Mouse (Mus musculus): ENCODE measurements around the gene Anks1b. TPM values are rescaled to one million over a fixed set of nuclear protein-coding genes. Genes with fewer than 3 reads are reported as not detected.

Gene Anks1b
- polyA plus RNA-seq, 1 experiment from 2014 or later, result 13.0 TPM

- ATAC-seq (ENCODE audit: low FRiP score), result peak; percentile 51
- WGBS, result 100% methylated on average over 1 of the region's 1 CpGs
Observed at GRCm38 (mm10) chr10:90356258-90356657, 482.9 kb downstream of the Anks1b start.

GRCm38 (mm10) chr10:90357169-90357907, 484.0 kb downstream of the Anks1b start:
- ATAC-seq (ENCODE audit: low FRiP score), result no peak
- no peaks in the 10 kb centered on the region for H3K36me3 ChIP-seq (ENCODE audit: control insufficient read depth, insufficient read depth, low read length)
- no peaks in the 10 kb centered on the region for H3K4me1 ChIP-seq (replicated peaks; ENCODE audit: control insufficient read depth, insufficient read depth, low read length)
- WGBS, result 82% methylated on average over 1 of the region's 1 CpGs
- H3K9me3 ChIP-seq (ENCODE audit: control insufficient read depth, low read length), result no peaks in the 10 kb centered on the region
- H3K4me3 ChIP-seq (ENCODE audit: low read depth, low read length), result no peak overlapping the region
- H3K27ac ChIP-seq (ENCODE audit: low read depth, low read length), result no peak overlapping the region
- H3K27me3 ChIP-seq (ENCODE audit: control insufficient read depth, insufficient read depth, low read length), result no peaks in the 10 kb centered on the region
- no peak overlapping the region for H3K4me2 ChIP-seq (replicated peaks; ENCODE audit: low read depth, low read length)
- no peak overlapping the region for H3K9ac ChIP-seq (ENCODE audit: low read depth, low read length)
- DNase-seq (ENCODE audit: low spot score), result no peak

More at GRCm38 (mm10) chr10:90356258-90356657, 482.9 kb downstream of the Anks1b start:
- 0 out of 2 replicates have a peak overlapping the region, but pooled peaks have one; percentile 30 for H3K27ac ChIP-seq (ENCODE audit: low read depth, low read length)
- H3K4me1 ChIP-seq (replicated peaks; ENCODE audit: control insufficient read depth, insufficient read depth, low read length), result no peaks in the 10 kb centered on the region
- no peak for DNase-seq (ENCODE audit: low spot score)
- no peak overlapping the region for H3K4me2 ChIP-seq (replicated peaks; ENCODE audit: low read depth, low read length)
- H3K9me3 ChIP-seq (ENCODE audit: control insufficient read depth, low read length), result no peaks in the 10 kb centered on the region
- no peaks in the 10 kb centered on the region for H3K36me3 ChIP-seq (ENCODE audit: control insufficient read depth, insufficient read depth, low read length)
- H3K4me3 ChIP-seq (ENCODE audit: low read depth, low read length), result no peak overlapping the region
- no peak overlapping the region for H3K9ac ChIP-seq (ENCODE audit: low read depth, low read length)
- no peaks in the 10 kb centered on the region for H3K27me3 ChIP-seq (ENCODE audit: control insufficient read depth, insufficient read depth, low read length)

GRCm38 (mm10) chr10:90369015-90369414, 495.7 kb downstream of the Anks1b start:
- DNase-seq (ENCODE audit: low spot score) (no peak), ATAC-seq (ENCODE audit: low FRiP score) (no peak)
- 92% methylated on average over 7 of the region's 7 CpGs for WGBS
- Histone ChIP-seq H3K36me3 (ENCODE audit: control insufficient read depth, insufficient read depth, low read length) (no peaks in the 10 kb centered on the region), H3K27ac (ENCODE audit: low read depth, low read length) (no peak overlapping the region), H3K4me1 (replicated peaks; ENCODE audit: control insufficient read depth, insufficient read depth, low read length) (no peaks in the 10 kb centered on the region), H3K4me3 (ENCODE audit: low read depth, low read length) (no peak overlapping the region), H3K4me2 (replicated peaks; ENCODE audit: low read depth, low read length) (no peak overlapping the region), H3K9me3 (ENCODE audit: control insufficient read depth, low read length) (no peaks in the 10 kb centered on the region), H3K9ac (ENCODE audit: low read depth, low read length) (no peak overlapping the region), H3K27me3 (ENCODE audit: control insufficient read depth, insufficient read depth, low read length) (no peaks in the 10 kb centered on the region)

- DNase-seq (ENCODE audit: low spot score), result no peak
- no peaks in the 10 kb centered on the region for H3K36me3 ChIP-seq (ENCODE audit: control insufficient read depth, insufficient read depth, low read length)
- H3K4me3 ChIP-seq (ENCODE audit: low read depth, low read length), result no peak overlapping the region
- H3K27me3 ChIP-seq (ENCODE audit: control insufficient read depth, insufficient read depth, low read length), result no peaks in the 10 kb centered on the region
- no peak for ATAC-seq (ENCODE audit: low FRiP score)
- 83% methylated on average over 3 of the region's 3 CpGs for WGBS
- H3K9ac ChIP-seq (ENCODE audit: low read depth, low read length), result no peak overlapping the region
- H3K4me1 ChIP-seq (replicated peaks; ENCODE audit: control insufficient read depth, insufficient read depth, low read length), result no peaks in the 10 kb centered on the region
- no peak overlapping the region for H3K4me2 ChIP-seq (replicated peaks; ENCODE audit: low read depth, low read length)
- no peak overlapping the region for H3K27ac ChIP-seq (ENCODE audit: low read depth, low read length)
- no peaks in the 10 kb centered on the region for H3K9me3 ChIP-seq (ENCODE audit: control insufficient read depth, low read length)
Observed at GRCm38 (mm10) chr10:90370751-90371150, 497.4 kb downstream of the Anks1b start.

GRCm38 (mm10) chr10:90373469-90373868, 500.2 kb downstream of the Anks1b start:
- peak; percentile 40 for DNase-seq (ENCODE audit: low spot score)
- no peak overlapping the region for H3K9ac ChIP-seq (ENCODE audit: low read depth, low read length)
- H3K9me3 ChIP-seq (ENCODE audit: control insufficient read depth, low read length), result no peaks in the 10 kb centered on the region
- no peak overlapping the region for H3K4me2 ChIP-seq (replicated peaks; ENCODE audit: low read depth, low read length)
- no peaks in the 10 kb centered on the region for H3K27me3 ChIP-seq (ENCODE audit: control insufficient read depth, insufficient read depth, low read length)
- no peaks in the 10 kb centered on the region for H3K36me3 ChIP-seq (ENCODE audit: control insufficient read depth, insufficient read depth, low read length)
- H3K4me1 ChIP-seq (replicated peaks; ENCODE audit: control insufficient read depth, insufficient read depth, low read length), result no peaks in the 10 kb centered on the region
- 34% methylated on average over 4 of the region's 4 CpGs for WGBS
- H3K27ac ChIP-seq (ENCODE audit: low read depth, low read length), result no peak overlapping the region
- peak; percentile 7; the same call in 1 of the 2 replicates for ATAC-seq (ENCODE audit: low FRiP score)
- H3K4me3 ChIP-seq (ENCODE audit: low read depth, low read length), result no peak overlapping the region

- WGBS, result 79% methylated on average over 1 of the region's 1 CpGs
- ATAC-seq (ENCODE audit: low FRiP score), result no peak
Observed at GRCm38 (mm10) chr10:90376605-90377004, 503.3 kb downstream of the Anks1b start.

GRCm38 (mm10) chr10:90380062-90380461, 506.8 kb downstream of the Anks1b start:
- Histone ChIP-seq H3K36me3 (ENCODE audit: control insufficient read depth, insufficient read depth, low read length) (no peaks in the 10 kb centered on the region), H3K27me3 (ENCODE audit: control insufficient read depth, insufficient read depth, low read length) (no peaks in the 10 kb centered on the region), H3K9me3 (ENCODE audit: control insufficient read depth, low read length) (no peaks in the 10 kb centered on the region), H3K9ac (ENCODE audit: low read depth, low read length) (no peak overlapping the region), H3K4me2 (replicated peaks; ENCODE audit: low read depth, low read length) (no peak overlapping the region), H3K27ac (ENCODE audit: low read depth, low read length) (no peak overlapping the region), H3K4me3 (ENCODE audit: low read depth, low read length) (no peak overlapping the region), H3K4me1 (replicated peaks; ENCODE audit: control insufficient read depth, insufficient read depth, low read length) (no peaks in the 10 kb centered on the region)
- ATAC-seq (ENCODE audit: low FRiP score), result no peak
- DNase-seq (ENCODE audit: low spot score), result no peak
- WGBS, result 77% methylated on average over 1 of the region's 1 CpGs

More at GRCm38 (mm10) chr10:90376605-90377004, 503.3 kb downstream of the Anks1b start:
- Histone ChIP-seq H3K9me3 (ENCODE audit: control insufficient read depth, low read length) (no peaks in the 10 kb centered on the region), H3K36me3 (ENCODE audit: control insufficient read depth, insufficient read depth, low read length) (no peaks in the 10 kb centered on the region), H3K27ac (ENCODE audit: low read depth, low read length) (no peak overlapping the region), H3K4me2 (replicated peaks; ENCODE audit: low read depth, low read length) (no peak overlapping the region), H3K4me3 (ENCODE audit: low read depth, low read length) (no peak overlapping the region), H3K27me3 (ENCODE audit: control insufficient read depth, insufficient read depth, low read length) (no peaks in the 10 kb centered on the region), H3K9ac (ENCODE audit: low read depth, low read length) (no peak overlapping the region), H3K4me1 (replicated peaks; ENCODE audit: control insufficient read depth, insufficient read depth, low read length) (no peaks in the 10 kb centered on the region)
- no peak for DNase-seq (ENCODE audit: low spot score)

GRCm38 (mm10) chr10:90380704-90381339, 507.5 kb downstream of the Anks1b start:
- DNase-seq (ENCODE audit: low spot score), result no peak
- no peaks in the 10 kb centered on the region for H3K36me3 ChIP-seq (ENCODE audit: control insufficient read depth, insufficient read depth, low read length)
- no peak for ATAC-seq (ENCODE audit: low FRiP score)
- H3K4me2 ChIP-seq (replicated peaks; ENCODE audit: low read depth, low read length), result no peak overlapping the region
- no peaks in the 10 kb centered on the region for H3K27me3 ChIP-seq (ENCODE audit: control insufficient read depth, insufficient read depth, low read length)
- no peak overlapping the region for H3K4me3 ChIP-seq (ENCODE audit: low read depth, low read length)
- H3K27ac ChIP-seq (ENCODE audit: low read depth, low read length), result no peak overlapping the region
- no peaks in the 10 kb centered on the region for H3K9me3 ChIP-seq (ENCODE audit: control insufficient read depth, low read length)
- 72% methylated on average over 8 of the region's 8 CpGs for whole genome bisulfite sequencing
- no peak overlapping the region for H3K9ac ChIP-seq (ENCODE audit: low read depth, low read length)
- no peaks in the 10 kb centered on the region for H3K4me1 ChIP-seq (replicated peaks; ENCODE audit: control insufficient read depth, insufficient read depth, low read length)

GRCm38 (mm10) chr10:90400382-90400781, 527.1 kb downstream of the Anks1b start:
- no peak overlapping the region for H3K4me2 ChIP-seq (replicated peaks; ENCODE audit: low read depth, low read length)
- ATAC-seq (ENCODE audit: low FRiP score), result no peak
- H3K9me3 ChIP-seq (ENCODE audit: control insufficient read depth, low read length), result no peaks in the 10 kb centered on the region
- H3K27me3 ChIP-seq (ENCODE audit: control insufficient read depth, insufficient read depth, low read length), result no peaks in the 10 kb centered on the region
- H3K36me3 ChIP-seq (ENCODE audit: control insufficient read depth, insufficient read depth, low read length), result no peaks in the 10 kb centered on the region
- H3K27ac ChIP-seq (ENCODE audit: low read depth, low read length), result no peak overlapping the region
- no peak overlapping the region for H3K4me3 ChIP-seq (ENCODE audit: low read depth, low read length)
- 95% methylated on average over 4 of the region's 4 CpGs for WGBS
- H3K4me1 ChIP-seq (replicated peaks; ENCODE audit: control insufficient read depth, insufficient read depth, low read length), result no peaks in the 10 kb centered on the region
- no peak for DNase-seq (ENCODE audit: low spot score)
- no peak overlapping the region for H3K9ac ChIP-seq (ENCODE audit: low read depth, low read length)
